Mouse (Mus musculus) subcutaneous adipose tissue, adult 2 months (tissue): ENCODE data around the gene Vmn1r199. TPM values are rescaled to one million over a fixed set of nuclear protein-coding genes. Genes with fewer than 3 reads are reported as not detected.

Experiments used
- polyA plus RNA-seq: library from polyadenylated mRNA; depleted of rRNA; stranded (reverse); fragments of >200 nt; gene quantifications from 2 replicates; pipeline ENCODE4 v1.2.3, GENCODE M21; 2012; ENCODE audit warnings: low replicate concordance; rRNA removed

Gene Vmn1r199
- not detected in 2 replicates for polyA plus RNA-seq

DNA sequence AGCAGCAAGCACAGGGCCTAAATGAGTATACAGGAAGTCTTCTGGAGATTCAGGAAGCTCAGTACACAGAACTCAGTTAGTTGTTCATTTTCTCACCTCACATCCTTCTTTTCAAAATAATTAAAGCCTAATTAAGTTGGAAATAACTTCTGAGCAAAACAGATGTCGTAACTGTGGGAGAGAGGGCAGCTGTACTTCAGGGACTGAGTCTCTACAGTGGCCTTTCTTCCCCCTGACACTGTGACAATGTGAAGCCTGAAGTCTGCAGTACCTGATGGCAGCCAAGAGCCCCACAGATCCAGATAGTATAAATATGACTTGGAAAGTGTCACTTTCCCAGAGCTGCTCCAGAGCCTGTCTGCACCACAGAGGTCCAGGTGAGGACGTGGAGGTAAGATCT, at the start of gene Vmn1r199:
Gene Vmn1r199 (plus strand): TSS at position 301 of the 400 bp plus-strand sequence.

DNA sequence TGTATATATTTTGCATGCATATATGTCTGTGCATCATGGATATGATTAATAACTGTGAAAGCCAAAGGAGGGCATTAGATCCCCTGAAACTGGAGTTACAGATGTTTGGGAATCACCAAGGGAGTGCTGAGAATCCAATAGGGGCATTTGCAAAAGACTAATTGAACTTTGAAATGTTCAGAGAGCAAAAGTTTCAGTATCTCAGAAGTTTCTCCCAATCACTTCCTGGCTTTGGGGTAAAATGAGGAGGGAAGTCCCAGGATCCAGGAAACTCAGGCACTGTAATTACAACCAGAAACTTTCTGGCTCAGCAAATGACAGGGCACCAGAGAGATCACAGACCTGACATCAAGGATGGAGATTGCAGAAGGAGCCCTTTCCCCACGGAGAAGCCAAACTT, 29.6 kb upstream of the Vmn1r199 start, which contains the start of gene Vmn1r198:
Gene Vmn1r198 (plus strand): TSS at position 301 of the 400 bp plus-strand sequence.

GRCm38 (mm10) chr13:22390073-22390472, 10.5 kb downstream of the Vmn1r199 start, which contains the start of gene Vmn1r200:
TSS of gene Vmn1r200 (plus strand) at chr13:22390373.

Other genes with a start within 250 kb of the Vmn1r199 start
- not detected in 2 replicates for gene Vmn1r191, start 195.8 kb upstream of the Vmn1r199 start, polyA plus RNA-seq
- not detected in 2 replicates for gene Vmn1r192, start 188.7 kb upstream of the Vmn1r199 start, polyA plus RNA-seq
- not detected in 2 replicates for gene Vmn1r193, start 156.7 kb upstream of the Vmn1r199 start, polyA plus RNA-seq
- gene Vmn1r194, start 135.6 kb upstream of the Vmn1r199 start, polyA plus RNA-seq = not detected in 2 replicates
- not detected in 2 replicates for gene Vmn1r195, start 109.3 kb upstream of the Vmn1r199 start, polyA plus RNA-seq
- not detected in 2 replicates for gene Vmn1r196, start 89.9 kb upstream of the Vmn1r199 start, polyA plus RNA-seq
- not detected in 2 replicates for gene Vmn1r197, start 55.2 kb upstream of the Vmn1r199 start, polyA plus RNA-seq
- not detected in 2 replicates for gene Vmn1r198, start 29.5 kb upstream of the Vmn1r199 start, polyA plus RNA-seq
- gene Vmn1r200, start 10.6 kb downstream of the Vmn1r199 start, polyA plus RNA-seq = not detected in 2 replicates
- gene Vmn1r201, start 92.1 kb downstream of the Vmn1r199 start, polyA plus RNA-seq = not detected in 2 replicates
- 0.03 TPM in 1 of 2 replicates, not detected in the other for gene Vmn1r202, start 125.6 kb downstream of the Vmn1r199 start, polyA plus RNA-seq
- gene Vmn1r203, start 138.3 kb downstream of the Vmn1r199 start, polyA plus RNA-seq = not detected in 2 replicates
- gene Vmn1r204, start 173.4 kb downstream of the Vmn1r199 start, polyA plus RNA-seq = not detected in 2 replicates
- not detected in 2 replicates for gene Vmn1r205, start 213.2 kb downstream of the Vmn1r199 start, polyA plus RNA-seq
- gene Vmn1r206, start 244.4 kb downstream of the Vmn1r199 start, polyA plus RNA-seq = not detected in 2 replicates